Mouse (Mus musculus): ENCODE measurements around the gene Adam12.

- TF ChIP-seq CTCF (IDR thresholded peaks at IDR 0.05; ENCODE audit: extremely low read depth, insufficient read length, insufficient replicate concordance, low read depth, low read length) = no peak
- TF ChIP-seq POLR2A (IDR thresholded peaks at IDR 0.05; ENCODE audit: low read depth, low read length) = no peak
These were observed 185.6 kb downstream of the Adam12 start for GRCm38 (mm10) chr7:134046376-134046775.
